Mouse (Mus musculus) liver, embryonic 16.5 days (tissue): ENCODE measurements at regions not wholly inside any gene's neighbourhood (a gene's known extent, or its start where the extent isn't known, plus 50 kb on each side); places are given as distances from the start of the nearest gene placed in this dataset.

ENCODE experiments used
- ATAC-seq: fragments of 200-750 bp; cut with Nextera tagmentation; 2 replicates; pipeline ENCODE4 v1.8.0; 2017; ENCODE audit warnings: low read depth, mild to moderate bottlenecking, moderate number of reproducible peaks, moderate library complexity
- H3K27ac ChIP-seq: fragments of 300-500 bp; sonication (generic); 2 replicates; pipeline ENCODE4 v1.5.1; 2014; ENCODE audit warnings: mild to moderate bottlenecking, low read length
- H3K27me3 ChIP-seq: fragments of 300-500 bp; sonication (generic); 2 replicates; pipeline ENCODE4 v1.6.1; 2014; ENCODE audit warnings: low read depth, low read length, mixed read lengths; ENCODE audit not compliant: control insufficient read depth, insufficient read depth
- H3K36me3 ChIP-seq: fragments of 300-500 bp; sonication (generic); 2 replicates; pipeline ENCODE4 v1.6.1; 2014; ENCODE audit warnings: mild to moderate bottlenecking; ENCODE audit not compliant: control insufficient read depth, insufficient read depth
- H3K4me1 ChIP-seq: fragments of 300-500 bp; sonication (generic); 2 replicates; pipeline ENCODE4 v1.6.1; 2014; ENCODE audit warnings: low read depth, low read length, mixed read lengths; ENCODE audit not compliant: control insufficient read depth
- H3K4me2 ChIP-seq: fragments of 300-500 bp; sonication (generic); 2 replicates; pipeline ENCODE4 v1.6.1; 2014; ENCODE audit warnings: low read depth, low read length, mixed read lengths
- H3K4me3 ChIP-seq: fragments of 300-500 bp; sonication (generic); 2 replicates; pipeline ENCODE4 v1.5.1; 2014; ENCODE audit warnings: low read depth, mild to moderate bottlenecking, low read length
- H3K9ac ChIP-seq: fragments of 300-500 bp; sonication (generic); 2 replicates; pipeline ENCODE4 v1.6.1; 2014; ENCODE audit warnings: low read depth, low read length
- H3K9me3 ChIP-seq: fragments of 300-500 bp; sonication (generic); replicated peaks from 2 replicates; pipeline ENCODE4 v1.6.1; 2016; ENCODE audit warnings: low read length; ENCODE audit not compliant: control insufficient read depth
- WGBS: fragments of 180-500 bp; shearing (Covaris S2); extraction: QIAGEN DNeasy Blood & Tissue Kit; methylation state at CpG from one replicate; pipeline ENCODE4 v1.1.7; 2014; ENCODE audit not compliant: insufficient replicate concordance; 5-methylcytosine and 5-hydroxymethylcytosine counted together

DNA sequence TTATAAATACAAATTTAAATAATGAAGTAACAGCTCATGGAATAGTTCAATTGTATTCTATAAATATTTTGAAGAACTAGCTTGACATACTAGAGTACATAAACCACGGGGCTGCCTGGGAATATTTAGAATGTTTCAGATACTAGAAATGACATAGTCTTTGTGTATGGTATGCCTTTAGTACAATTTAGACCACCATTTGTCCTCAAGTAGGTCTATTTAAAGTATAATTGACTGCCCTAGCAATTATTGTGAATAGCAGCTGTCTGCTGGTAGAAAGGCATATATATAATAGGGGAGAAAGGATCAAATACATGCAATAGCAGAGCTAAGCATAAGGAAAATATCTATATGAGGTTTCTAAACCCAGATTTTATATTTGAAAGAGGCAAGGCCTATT is 550.6 kb upstream of the Itga1 start:
- no peak for ATAC-seq
- no peak overlapping the region for H3K9ac ChIP-seq
- no peaks in the 10 kb centered on the region for H3K27me3 ChIP-seq
- H3K4me3 ChIP-seq = no peak overlapping the region
- no peaks in the 10 kb centered on the region for H3K4me1 ChIP-seq
- no peak overlapping the region for H3K4me2 ChIP-seq
- no peak overlapping the region for H3K27ac ChIP-seq
- WGBS = 49% methylated on average over 1 of the region's 1 CpGs
- no peaks in the 10 kb centered on the region for H3K9me3 ChIP-seq
- H3K36me3 ChIP-seq = no peaks in the 10 kb centered on the region

DNA sequence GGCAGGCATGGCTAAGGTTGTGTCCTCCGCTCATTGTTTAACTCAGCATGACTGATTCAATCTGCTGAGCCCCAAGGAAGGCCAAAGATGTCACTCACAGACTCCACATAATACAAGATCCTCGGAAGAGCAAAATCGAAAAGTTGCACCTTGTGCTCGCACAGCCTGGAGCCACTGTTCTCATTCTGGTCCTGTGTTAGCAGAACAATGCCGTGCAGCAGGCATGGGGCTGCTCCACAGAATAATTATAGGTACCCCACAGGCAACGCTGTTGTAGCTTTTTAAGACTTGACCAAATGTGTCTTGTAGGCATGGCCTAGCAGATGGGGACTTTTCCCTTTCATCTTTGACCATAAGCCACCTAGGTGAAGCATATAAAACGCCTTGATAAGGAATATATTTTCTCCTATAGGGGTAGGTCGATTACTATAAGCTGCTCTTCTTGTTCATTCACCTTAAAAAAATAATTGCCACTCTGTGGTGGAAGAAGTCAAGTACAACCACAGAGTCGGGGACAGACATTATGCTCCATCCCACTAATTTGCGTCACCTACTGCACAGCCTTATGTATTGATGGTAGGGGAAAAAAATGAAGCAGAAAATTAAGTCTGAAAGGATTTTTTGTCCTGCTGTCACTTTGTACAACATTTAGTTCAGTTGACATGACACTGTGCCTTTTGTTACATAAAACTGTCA is 529.8 kb upstream of the Itga1 start:
- no peak for ATAC-seq
- Histone ChIP-seq H3K4me1 (no peaks in the 10 kb centered on the region), H3K27me3 (no peaks in the 10 kb centered on the region), H3K4me3 (no peak overlapping the region), H3K36me3 (no peaks in the 10 kb centered on the region), H3K27ac (no peak overlapping the region), H3K9ac (no peak overlapping the region), H3K9me3 (no peaks in the 10 kb centered on the region), H3K4me2 (no peak overlapping the region)
- WGBS = 63% methylated on average over 10 of the region's 10 CpGs

GRCm38 (mm10) chr13:115630603-115631002 is 528.8 kb upstream of the Itga1 start:
- Histone ChIP-seq H3K4me1 (no peaks in the 10 kb centered on the region), H3K27me3 (no peaks in the 10 kb centered on the region), H3K4me2 (no peak overlapping the region), H3K36me3 (no peaks in the 10 kb centered on the region), H3K4me3 (no peak overlapping the region), H3K9me3 (no peaks in the 10 kb centered on the region), H3K9ac (no peak overlapping the region), H3K27ac (no peak overlapping the region)
- no peak for ATAC-seq
- WGBS = 38% methylated on average over 2 of the region's 2 CpGs

DNA sequence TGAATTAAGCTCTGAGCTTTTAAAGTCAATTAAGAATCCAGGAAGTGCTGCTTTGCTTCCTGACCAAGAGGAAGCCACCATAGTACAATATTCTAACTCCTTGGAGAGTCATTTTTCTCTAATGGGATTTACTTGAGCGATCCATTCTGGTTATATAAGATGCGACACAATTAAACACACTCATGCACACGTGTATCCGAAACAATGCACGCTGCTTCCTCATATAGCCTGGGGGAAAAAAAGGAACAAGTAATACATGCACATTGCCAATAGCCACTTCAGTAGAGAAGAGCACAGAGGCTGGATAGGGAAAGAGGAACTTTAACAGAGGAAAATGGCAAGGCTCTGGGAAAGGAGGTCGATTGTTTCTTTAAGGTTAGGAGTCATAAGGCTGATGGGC is 511.4 kb upstream of the Itga1 start:
- H3K27me3 ChIP-seq = no peaks in the 10 kb centered on the region
- no peaks in the 10 kb centered on the region for H3K9me3 ChIP-seq
- ATAC-seq = no peak
- no peak overlapping the region for H3K9ac ChIP-seq
- no peak overlapping the region for H3K4me2 ChIP-seq
- 65% methylated on average over 6 of the region's 6 CpGs for WGBS
- H3K4me1 ChIP-seq = no peaks in the 10 kb centered on the region
- no peak overlapping the region for H3K4me3 ChIP-seq
- no peak overlapping the region for H3K27ac ChIP-seq
- H3K36me3 ChIP-seq = no peaks in the 10 kb centered on the region

DNA sequence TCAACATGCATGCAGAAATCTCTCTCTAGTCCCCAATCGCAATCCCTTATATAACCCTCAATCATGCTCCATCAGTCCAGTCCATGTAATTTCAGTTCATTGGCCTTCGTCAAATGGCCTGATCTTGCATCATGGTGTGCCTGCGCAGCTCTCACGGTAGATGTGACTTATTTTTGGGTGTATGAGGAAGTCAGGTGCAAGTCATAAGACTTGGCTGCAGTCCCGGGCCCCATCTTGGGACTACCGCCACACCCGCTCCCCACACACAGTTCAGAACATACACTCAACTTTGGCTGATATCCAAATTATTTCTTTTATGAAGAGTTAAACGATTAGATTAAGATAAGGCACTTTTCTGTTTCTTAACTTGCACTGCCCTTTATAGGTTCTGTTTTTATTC is 504.7 kb upstream of the Itga1 start:
- no peaks in the 10 kb centered on the region for H3K27me3 ChIP-seq
- H3K4me1 ChIP-seq = no peaks in the 10 kb centered on the region
- no peak for ATAC-seq
- no peak overlapping the region for H3K27ac ChIP-seq
- H3K9ac ChIP-seq = no peak overlapping the region
- 67% methylated on average over 8 of the region's 8 CpGs for WGBS
- no peak overlapping the region for H3K4me3 ChIP-seq
- H3K9me3 ChIP-seq = no peaks in the 10 kb centered on the region; the same call in 1 of the 2 replicates
- no peaks in the 10 kb centered on the region for H3K36me3 ChIP-seq
- no peak overlapping the region for H3K4me2 ChIP-seq

GRCm38 (mm10) chr13:115595126-115595671 is 493.4 kb upstream of the Itga1 start:
- Histone ChIP-seq H3K36me3 (no peaks in the 10 kb centered on the region), H3K9ac (no peak overlapping the region), H3K4me2 (no peak overlapping the region), H3K27ac (no peak overlapping the region), H3K4me1 (no peaks in the 10 kb centered on the region), H3K9me3 (no peaks in the 10 kb centered on the region), H3K27me3 (no peaks in the 10 kb centered on the region), H3K4me3 (no peak overlapping the region)
- 60% methylated on average over 5 of the region's 5 CpGs for WGBS
- ATAC-seq = no peak

- ATAC-seq = no peak
- Histone ChIP-seq H3K27me3 (no peaks in the 10 kb centered on the region), H3K9ac (no peak overlapping the region), H3K36me3 (no peaks in the 10 kb centered on the region), H3K4me3 (no peak overlapping the region), H3K4me2 (no peak overlapping the region), H3K4me1 (no peaks in the 10 kb centered on the region), H3K9me3 (no peaks in the 10 kb centered on the region), H3K27ac (no peak overlapping the region)
- WGBS = 45% methylated on average over 3 of the region's 3 CpGs
Observed at GRCm38 (mm10) chr13:115575967-115576366, 474.2 kb upstream of the Itga1 start.

DNA sequence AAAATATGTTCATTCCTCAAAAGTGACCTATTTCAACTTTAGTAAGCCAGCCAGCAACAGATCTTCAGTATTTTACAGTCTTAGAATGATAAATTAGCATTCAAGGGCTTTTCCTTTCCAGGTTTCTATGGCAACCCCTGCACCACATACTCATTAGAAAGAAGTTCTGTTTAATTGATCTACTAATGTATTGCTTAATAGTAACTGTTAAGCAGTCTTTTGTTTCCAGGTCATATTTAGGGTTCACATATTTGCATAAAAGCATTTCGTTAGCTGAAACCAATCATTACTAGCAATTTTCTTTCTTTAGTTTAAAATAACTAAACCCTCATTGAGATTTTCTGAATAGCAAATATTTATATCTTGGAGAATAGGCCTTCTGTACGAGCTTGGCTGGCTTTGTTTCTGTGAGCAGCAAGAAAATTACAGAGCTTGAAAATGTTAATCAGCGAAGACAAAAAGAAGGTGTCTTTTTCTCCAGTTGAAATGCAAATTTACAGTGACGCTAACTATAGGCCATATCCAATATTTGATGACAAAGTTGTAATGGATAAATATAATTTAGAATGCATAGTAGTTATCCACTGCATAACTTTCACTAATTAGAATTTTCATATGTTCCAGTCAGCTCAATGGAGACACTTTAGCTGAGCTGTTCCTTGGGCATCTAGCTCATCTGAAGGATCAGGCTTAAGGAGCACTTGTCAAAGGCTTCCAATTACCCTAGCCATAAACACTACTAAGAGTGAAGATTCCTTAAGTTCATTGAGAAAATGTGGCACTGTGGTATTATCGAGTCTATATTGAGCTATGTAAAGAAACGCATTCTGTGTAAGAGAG is 473.5 kb upstream of the Itga1 start:
- H3K9ac ChIP-seq = no peak overlapping the region
- no peaks in the 10 kb centered on the region for H3K36me3 ChIP-seq
- H3K4me2 ChIP-seq = no peak overlapping the region
- 67% methylated on average over 6 of the region's 6 CpGs for WGBS
- no peaks in the 10 kb centered on the region for H3K27me3 ChIP-seq
- no peak overlapping the region for H3K4me3 ChIP-seq
- no peaks in the 10 kb centered on the region for H3K4me1 ChIP-seq
- H3K27ac ChIP-seq = no peak overlapping the region
- ATAC-seq = no peak
- no peaks in the 10 kb centered on the region for H3K9me3 ChIP-seq

DNA sequence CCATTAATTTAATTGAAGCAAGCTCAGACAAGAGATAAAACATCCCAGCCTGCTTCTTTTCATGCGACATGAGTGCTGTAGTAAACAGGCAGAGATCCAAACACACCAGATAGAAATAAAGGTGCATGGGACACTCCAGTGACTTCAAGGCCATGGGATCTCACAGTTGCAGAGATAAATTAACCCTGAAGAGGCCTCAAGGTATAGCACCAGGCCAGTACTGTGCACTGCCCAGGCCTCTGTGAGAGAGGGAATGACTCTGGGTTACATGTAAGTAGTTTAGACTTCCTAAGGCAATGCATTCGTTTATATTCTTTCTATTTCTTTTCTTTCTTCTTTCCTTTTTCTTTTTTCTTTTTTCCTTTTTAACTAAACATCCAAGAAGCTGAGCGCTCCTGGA is 439.4 kb upstream of the Itga1 start:
- Histone ChIP-seq H3K27me3 (no peaks in the 10 kb centered on the region), H3K9me3 (no peaks in the 10 kb centered on the region), H3K27ac (no peak overlapping the region), H3K9ac (no peak overlapping the region), H3K4me1 (no peaks in the 10 kb centered on the region), H3K4me3 (no peak overlapping the region), H3K4me2 (no peak overlapping the region), H3K36me3 (no peaks in the 10 kb centered on the region)
- WGBS = 62% methylated on average over 3 of the region's 3 CpGs
- ATAC-seq = no peak
